Mouse (Mus musculus) midbrain, embryonic 14.5 days (tissue): ENCODE measurements around the gene Acbd5. TPM values are rescaled to one million over a fixed set of nuclear protein-coding genes. Genes with fewer than 3 reads are reported as not detected.

Source experiments
- ATAC-seq: fragments of 200-750 bp; cut with Nextera tagmentation; 2 replicates; pipeline ENCODE4 v1.8.0; 2017; ENCODE audit warnings: moderate number of reproducible peaks, moderate library complexity; ENCODE audit not compliant: low FRiP score, low TSS enrichment
- DNase-seq: peaks from one replicate; pipeline ENCODE4 v3.0.0-alpha.2; 2015
- H3K27ac ChIP-seq: fragments of 300-500 bp; sonication (generic); replicated peaks from 2 replicates; pipeline ENCODE4 v1.5.1; 2014; ENCODE audit warnings: mild to moderate bottlenecking, low read depth, low read length, moderate library complexity
- H3K27me3 ChIP-seq: fragments of 300-500 bp; sonication (generic); 2 replicates; pipeline ENCODE4 v1.6.1; 2014; ENCODE audit warnings: low read length, control low read depth, mixed read lengths; ENCODE audit not compliant: control insufficient read depth, insufficient read depth
- H3K36me3 ChIP-seq: fragments of 300-500 bp; sonication (generic); 2 replicates; pipeline ENCODE4 v1.6.1; 2014; ENCODE audit warnings: low read length, control low read depth; ENCODE audit not compliant: control insufficient read depth, insufficient read depth
- H3K4me1 ChIP-seq: fragments of 300-500 bp; sonication (generic); 2 replicates; pipeline ENCODE4 v1.6.1; 2014; ENCODE audit warnings: mild to moderate bottlenecking, antibody characterized with exemption, low read length, control low read depth; ENCODE audit not compliant: control insufficient read depth, insufficient read depth
- H3K4me2 ChIP-seq: fragments of 300-500 bp; sonication (generic); 2 replicates; pipeline ENCODE4 v1.6.1; 2014; ENCODE audit warnings: mild to moderate bottlenecking, low read length, moderate library complexity
- H3K4me3 ChIP-seq: fragments of 300-500 bp; sonication (generic); replicated peaks from 2 replicates; pipeline ENCODE4 v1.5.1; 2014; ENCODE audit warnings: low read depth, low read length
- H3K9ac ChIP-seq: fragments of 300-500 bp; sonication (generic); replicated peaks from 2 replicates; pipeline ENCODE4 v1.6.1; 2014; ENCODE audit warnings: mild to moderate bottlenecking, low read length, moderate library complexity
- H3K9me3 ChIP-seq: fragments of 300-500 bp; sonication (generic); 2 replicates; pipeline ENCODE4 v1.6.1; 2016; ENCODE audit warnings: low read length, control low read depth, mixed read lengths; ENCODE audit not compliant: control insufficient read depth
- WGBS: fragments of 180-500 bp; shearing (Covaris S2); extraction: QIAGEN DNeasy Blood & Tissue Kit; methylation state at CpG from one replicate; pipeline ENCODE4 v1.1.7; 2014; 5-methylcytosine and 5-hydroxymethylcytosine counted together
- polyA plus RNA-seq: library from polyadenylated mRNA; unstranded; fragments of >200 nt; fragmentation: Nextera tagmentation; extraction: Ambion mirVana; gene quantifications from 2 replicates; pipeline ENCODE4 v1.2.1, GENCODE M21; 2014

Acbd5 gene
- polyA plus RNA-seq, 1 experiment from 2014 or later, result 61.3 TPM

- no peak for DNase-seq
- H3K36me3 ChIP-seq, result peaks cover 70% of the 10 kb centered on the region
- no peaks in the 10 kb centered on the region for H3K9me3 ChIP-seq
- H3K27me3 ChIP-seq, result no peaks in the 10 kb centered on the region
- H3K4me3 ChIP-seq, result no peak overlapping the region
- H3K27ac ChIP-seq, result no peak overlapping the region
- no peak overlapping the region for H3K4me2 ChIP-seq
- no peaks in the 10 kb centered on the region for H3K4me1 ChIP-seq
- no peak for ATAC-seq
- 89% methylated on average over 5 of the region's 5 CpGs for WGBS
- no peak overlapping the region for H3K9ac ChIP-seq
Observed at GRCm38 (mm10) chr2:23077693-23078092, 9.7 kb downstream of the Acbd5 start.

- H3K9ac ChIP-seq, result no peak overlapping the region
- no peak overlapping the region for H3K27ac ChIP-seq
- no peaks in the 10 kb centered on the region for H3K27me3 ChIP-seq
- DNase-seq (no peak), ATAC-seq (no peak)
- H3K36me3 ChIP-seq, result peaks cover 76% of the 10 kb centered on the region
- 97% methylated on average over 2 of the region's 2 CpGs for WGBS
- H3K4me2 ChIP-seq, result no peak overlapping the region
- H3K4me3 ChIP-seq, result no peak overlapping the region
- no peaks in the 10 kb centered on the region for H3K4me1 ChIP-seq
- no peaks in the 10 kb centered on the region for H3K9me3 ChIP-seq
Observed at GRCm38 (mm10) chr2:23078588-23078987, 10.6 kb downstream of the Acbd5 start.

- 95% methylated on average over 8 of the region's 8 CpGs for WGBS
- H3K36me3 ChIP-seq, result peaks cover 70% of the 10 kb centered on the region
- no peaks in the 10 kb centered on the region for H3K4me1 ChIP-seq
- no peaks in the 10 kb centered on the region for H3K27me3 ChIP-seq
- H3K27ac ChIP-seq, result no peak overlapping the region
- no peaks in the 10 kb centered on the region for H3K9me3 ChIP-seq
- DNase-seq (no peak), ATAC-seq (no peak)
- H3K4me2 ChIP-seq, result no peak overlapping the region
- H3K9ac ChIP-seq, result no peak overlapping the region
- H3K4me3 ChIP-seq, result no peak overlapping the region
Observed at GRCm38 (mm10) chr2:23084540-23084939, 16.6 kb downstream of the Acbd5 start.

- H3K4me1 ChIP-seq, result no peaks in the 10 kb centered on the region
- peaks cover 73% of the 10 kb centered on the region for H3K36me3 ChIP-seq
- WGBS, result 49% methylated on average over 5 of the region's 5 CpGs
- no peak for ATAC-seq
- no peaks in the 10 kb centered on the region for H3K27me3 ChIP-seq
- H3K4me2 ChIP-seq, result no peak overlapping the region
- H3K4me3 ChIP-seq, result no peak overlapping the region
- no peak overlapping the region for H3K9ac ChIP-seq
- H3K9me3 ChIP-seq, result no peaks in the 10 kb centered on the region
- H3K27ac ChIP-seq, result no peak overlapping the region
- peak; percentile 56 for DNase-seq
Observed at GRCm38 (mm10) chr2:23092216-23092615, 24.2 kb downstream of the Acbd5 start.

- Histone ChIP-seq H3K4me3 (no peak overlapping the region), H3K27ac (no peak overlapping the region), H3K27me3 (no peaks in the 10 kb centered on the region), H3K4me1 (no peaks in the 10 kb centered on the region), H3K4me2 (no peak overlapping the region), H3K36me3 (peaks cover 46% of the 10 kb centered on the region), H3K9me3 (no peaks in the 10 kb centered on the region), H3K9ac (no peak overlapping the region)
- ATAC-seq (no peak), DNase-seq (no peak)
Observed at GRCm38 (mm10) chr2:23097028-23097427, 29.1 kb downstream of the Acbd5 start.

- no peaks in the 10 kb centered on the region for H3K4me1 ChIP-seq
- no peak overlapping the region for H3K27ac ChIP-seq
- H3K9ac ChIP-seq, result no peak overlapping the region
- ATAC-seq, result no peak
- no peak overlapping the region for H3K4me3 ChIP-seq
- H3K36me3 ChIP-seq, result peaks cover 14% of the 10 kb centered on the region
- no peak overlapping the region for H3K4me2 ChIP-seq
- no peaks in the 10 kb centered on the region for H3K9me3 ChIP-seq
- no peaks in the 10 kb centered on the region for H3K27me3 ChIP-seq
- DNase-seq, result no peak
Observed at GRCm38 (mm10) chr2:23102266-23102665, 34.3 kb downstream of the Acbd5 start.

GRCm38 (mm10) chr2:23119573-23119972 lies 51.6 kb downstream of the Acbd5 start:
- DNase-seq (no peak), ATAC-seq (no peak)
- Histone ChIP-seq H3K27me3 (no peaks in the 10 kb centered on the region), H3K4me3 (no peak overlapping the region), H3K36me3 (peaks cover 10% of the 10 kb centered on the region), H3K4me1 (no peaks in the 10 kb centered on the region), H3K4me2 (no peak overlapping the region), H3K27ac (no peak overlapping the region), H3K9me3 (no peaks in the 10 kb centered on the region; the same call in 1 of the 2 replicates), H3K9ac (no peak overlapping the region)

GRCm38 (mm10) chr2:23155199-23155621 lies 87.2 kb downstream of the Acbd5 start:
- Histone ChIP-seq H3K4me3 (peak overlapping the region; percentile 67), H3K4me1 (peaks cover 25% of the 10 kb centered on the region), H3K27me3 (no peaks in the 10 kb centered on the region), H3K36me3 (no peaks in the 10 kb centered on the region), H3K4me2 (peak overlapping the region; percentile 84), H3K9me3 (no peaks in the 10 kb centered on the region), H3K27ac (no peak overlapping the region), H3K9ac (peak overlapping the region; percentile 54)
- 8% methylated on average over 5 of the region's 5 CpGs for WGBS
- ATAC-seq (0 out of 2 replicates have a peak, but pooled peaks have one; percentile 3), DNase-seq (no peak)

- peak; percentile 98 for ATAC-seq
- peak within 1 kb of the TSS; percentile 96 for H3K27ac ChIP-seq
- peak within 1 kb of the TSS; percentile 84 for H3K4me2 ChIP-seq
- peaks cover 25% of the 10 kb centered on the region for H3K4me1 ChIP-seq
- WGBS, result under 1% methylated on average over 61 of the region's 61 CpGs
- H3K9ac ChIP-seq, result peak within 1 kb of the TSS; percentile 54
- H3K36me3 ChIP-seq, result 0 out of 2 replicates have a peak, but pooled peaks cover 2% of the 10 kb centered on the region
- no peaks in the 10 kb centered on the region for H3K9me3 ChIP-seq
- H3K27me3 ChIP-seq, result no peaks in the 10 kb centered on the region
- peak within 1 kb of the TSS; percentile 67 for H3K4me3 ChIP-seq
- peak; percentile 100 for DNase-seq
Observed at GRCm38 (mm10) chr2:23155777-23156607, 88.0 kb downstream of the Acbd5 start, which contains the start of the genes Mastl and Yme1l1. Gene Mastl (minus strand): TSS chr2:23156024. Gene Yme1l1 (plus strand): TSS chr2:23156369.
